Mouse (Mus musculus) liver, embryonic 14.5 days (tissue): ENCODE data around the gene 1600002K03Rik.

Source experiments
- CTCF ChIP-seq: IDR thresholded peaks from 2 replicates; pipeline ENCODE4 v1.5.1; 2016; ENCODE audit warnings: antibody characterized with exemption, low read depth, control low read depth
- EP300 ChIP-seq: IDR thresholded peaks from 2 replicates; pipeline ENCODE4 v1.6.1; 2016; ENCODE audit warnings: antibody characterized with exemption, low read depth

DNA sequence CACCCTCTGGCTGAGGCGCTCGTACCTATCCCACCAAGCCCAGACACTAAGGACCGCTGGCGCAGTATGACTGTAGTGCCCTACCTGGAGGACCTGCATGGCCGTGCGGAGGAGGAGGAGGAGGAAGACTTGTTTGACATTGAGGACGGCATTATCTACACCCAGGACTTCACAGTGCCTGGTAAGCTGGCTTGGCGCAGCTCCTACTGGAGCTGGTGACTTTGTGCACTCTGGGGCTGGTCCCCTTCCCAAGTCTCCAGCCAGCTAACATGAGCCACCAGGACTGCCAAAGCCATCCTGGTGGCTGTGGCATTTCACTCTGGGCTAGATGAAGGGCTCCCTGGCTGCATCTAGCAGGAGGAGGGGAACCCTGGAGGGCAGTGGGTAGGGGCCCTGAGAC, 44.8 kb upstream of the 1600002K03Rik start:
- TF ChIP-seq CTCF (no peak), EP300 (no peak)
